In the genomic region with DNA sequence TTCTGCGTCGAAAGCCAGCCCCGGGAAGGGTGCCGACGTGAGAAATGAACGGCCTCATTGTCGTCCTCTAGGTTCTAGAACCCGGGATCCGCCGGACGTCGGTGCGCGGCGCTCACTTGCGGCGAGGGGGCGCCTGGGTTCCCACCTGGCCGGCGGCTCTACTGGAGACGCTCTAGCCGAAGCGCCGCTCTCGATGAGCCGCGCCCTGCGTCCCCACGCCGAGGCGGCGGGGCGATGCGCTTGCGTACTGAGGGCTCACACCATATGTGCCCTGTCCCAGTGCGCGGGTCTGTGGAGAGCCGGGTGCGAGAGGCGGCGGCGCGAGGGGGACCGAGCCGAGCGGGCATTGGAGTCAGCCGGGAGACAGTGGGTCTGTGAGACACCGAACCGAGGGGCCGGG, we compare ENCODE assay signal across 8 mouse cellular contexts. TPM values are rescaled to one million over a fixed set of nuclear protein-coding genes. Genes with fewer than 3 reads are reported as not detected.
DNase-seq lines count a peak whose midpoint lies in the region; ATAC-seq lines count a peak whose summit lies in the region.

A gene (minus strand): TSS at position 27 of the 400 bp plus-strand sequence.
A gene (plus strand): TSS at position 144 of the 400 bp plus-strand sequence.

- ATAC-seq in hindbrain, embryonic 12.5 days (ENCODE audit: low FRiP score): peak; percentile 95

- peaks cover 26% of the 10 kb centered on the region for H3K36me3 ChIP-seq in hindbrain, embryonic 12.5 days

- peak within 1 kb of the TSS; percentile 86 for H3K4me3 ChIP-seq in hindbrain, embryonic 12.5 days

- DNase-seq in Muller cell, postnatal 12 days (ENCODE audit: inconsistent ontology term): peak; percentile 96
- peak; percentile 96 for DNase-seq in cerebellum, adult 9-11 months
- DNase-seq in frontal cortex, postnatal 10 days (ENCODE audit: low spot score in 2 of 2): peak; percentile 93 to 95
- DNase-seq in layer of hippocampus, postnatal 14 days (ENCODE audit: low spot score in 2 of 2): peak; percentile 94 to 96
- DNase-seq in lung, postnatal 14 days: peak; percentile 94
- peak; percentile 84 for DNase-seq in retina, adult 2 months (ENCODE audit: low read depth, low spot score)
- peak; percentile 94 to 96 for DNase-seq in thymus, postnatal 36 days

- H3K9ac ChIP-seq in hindbrain, embryonic 12.5 days: peak within 1 kb of the TSS; percentile 97

- WGBS in hindbrain, embryonic 12.5 days: under 1% methylated on average over 50 of the region's 50 CpGs

- H3K27ac ChIP-seq in hindbrain, embryonic 12.5 days: peak within 1 kb of the TSS; percentile 93

- peaks cover 16% of the 10 kb centered on the region for H3K4me1 ChIP-seq in hindbrain, embryonic 12.5 days

- H3K27me3 ChIP-seq in hindbrain, embryonic 12.5 days: no peaks in the 10 kb centered on the region

- H3K4me2 ChIP-seq in hindbrain, embryonic 12.5 days (replicated peaks): peak within 1 kb of the TSS; percentile 74

- no peaks in the 10 kb centered on the region for H3K9me3 ChIP-seq in hindbrain, embryonic 12.5 days (replicated peaks)

RNA-seq across cellular contexts. Expression of the first gene that starts in this region (rescaled TPM):
- 155 and 161 TPM in 2 replicates for polyA plus RNA-seq in hindbrain, embryonic 12.5 days (2016; fragmentation: Nextera tagmentation; extraction: Ambion mirVana)
- total RNA-seq in layer of hippocampus, postnatal 14 days (2021): 10 to 100 TPM; 57.9 to 64.9 TPM

RNA-seq across cellular contexts. Expression of the second gene that starts in this region (rescaled TPM):
- polyA plus RNA-seq in hindbrain, embryonic 12.5 days (2016; fragmentation: Nextera tagmentation; extraction: Ambion mirVana): 31.3 and 34.0 TPM in 2 replicates
- total RNA-seq in layer of hippocampus, postnatal 14 days (2021): 10 to 100 TPM; 36.6 to 39.9 TPM

Comparison
In these comparisons a context has a peak if more than half of its experiments do, and no peak if none do; other contexts are left out.
1. Peak in every context shown above with its lines: DNase-seq, ATAC-seq, H3K4me3 ChIP-seq and H3K27ac ChIP-seq.